Mouse (Mus musculus): ENCODE measurements around the gene Gm11634. TPM values are rescaled to one million over a fixed set of nuclear protein-coding genes. Genes with fewer than 3 reads are reported as not detected.
"Not testable (repeated sequence)": the region's sequence is repeated elsewhere in the genome, so short reads cannot be mapped to it uniquely, and the experiment has no call there.

Gm11634 gene
- polyA plus RNA-seq, 1 experiment from 2014 or later = not detected

- H3K4me1 ChIP-seq (ENCODE audit: control insufficient read depth, insufficient read depth, low read length) = peaks cover 13% of the 10 kb centered on the region
- not testable (repeated sequence) for H3K36me3 ChIP-seq (ENCODE audit: control insufficient read depth, insufficient read depth, low read length); ATAC-seq (ENCODE audit: insufficient read depth, low FRiP score, low TSS enrichment); H3K27ac ChIP-seq (ENCODE audit: low read depth, low read length); H3K27me3 ChIP-seq (ENCODE audit: control insufficient read depth, insufficient read depth, low read length); DNase-seq (ENCODE audit: low spot score); H3K4me3 ChIP-seq (ENCODE audit: low read depth, low read length); H3K4me2 ChIP-seq (ENCODE audit: low read depth); H3K9ac ChIP-seq (ENCODE audit: low read length); H3K9me3 ChIP-seq (ENCODE audit: control insufficient read depth, low read length)
- WGBS = 88% methylated on average over 11 of the region's 11 CpGs
Measured at GRCm38 (mm10) chr11:101620022-101620655, 21.1 kb upstream of the Gm11634 start.

DNA sequence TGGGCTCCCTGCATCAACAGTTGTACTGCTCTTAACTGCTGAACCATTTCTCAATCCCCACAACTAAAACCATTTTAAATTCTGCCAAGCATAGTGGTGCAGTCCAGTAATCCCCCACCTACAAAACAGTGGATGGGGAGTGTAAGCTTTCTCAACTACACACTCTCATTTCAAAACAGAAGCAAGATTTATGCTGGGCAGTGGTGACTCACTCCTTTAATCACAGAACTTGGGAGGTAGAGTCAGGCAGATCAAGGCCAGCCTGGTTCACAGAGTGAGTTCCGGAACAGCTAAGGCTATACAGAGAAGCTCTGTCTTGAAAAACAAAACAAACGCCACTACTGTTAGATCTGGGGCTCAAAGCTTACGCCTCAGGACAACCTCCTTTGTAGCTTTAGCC, 19.5 kb upstream of the Gm11634 start:
- 83% methylated on average over 3 of the region's 3 CpGs for WGBS
- no peak for ATAC-seq (ENCODE audit: insufficient read depth, low FRiP score, low TSS enrichment)
- Histone ChIP-seq H3K4me2 (ENCODE audit: low read depth) (peak overlapping the region; percentile 32; the same call in 1 of the 2 replicates), H3K27me3 (ENCODE audit: control insufficient read depth, insufficient read depth, low read length) (no peaks in the 10 kb centered on the region), H3K4me3 (ENCODE audit: low read depth, low read length) (no peak overlapping the region), H3K9ac (ENCODE audit: low read length) (no peak overlapping the region; the same call in 1 of the 2 replicates), H3K9me3 (ENCODE audit: control insufficient read depth, low read length) (no peaks in the 10 kb centered on the region), H3K27ac (ENCODE audit: low read depth, low read length) (no peak overlapping the region), H3K4me1 (ENCODE audit: control insufficient read depth, insufficient read depth, low read length) (peaks cover 13% of the 10 kb centered on the region), H3K36me3 (ENCODE audit: control insufficient read depth, insufficient read depth, low read length) (no peaks in the 10 kb centered on the region)
- DNase-seq (ENCODE audit: low spot score) = no peak

DNA sequence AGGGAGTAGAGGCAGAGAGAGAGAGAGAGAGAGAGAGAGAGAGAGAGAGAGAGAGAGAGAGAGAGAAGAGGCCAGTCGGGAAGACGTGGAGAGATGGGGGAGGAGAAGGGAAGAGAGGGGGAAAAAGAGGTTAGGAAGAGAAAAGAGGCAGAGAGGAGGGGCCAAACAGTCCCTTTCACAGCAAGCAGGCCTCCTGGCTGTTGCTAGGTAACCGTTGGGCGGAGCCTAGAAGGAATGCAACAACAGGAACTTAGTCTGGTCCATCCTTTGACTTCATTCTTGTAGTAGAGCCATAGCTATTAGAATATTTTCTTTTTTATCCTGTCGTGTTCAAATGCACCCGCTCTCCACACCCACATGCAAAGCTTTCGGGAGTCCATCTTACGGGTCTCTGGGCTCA, 18.8 kb upstream of the Gm11634 start:
- ATAC-seq (ENCODE audit: insufficient read depth, low FRiP score, low TSS enrichment) (no peak; the same call in 1 of the 2 replicates), DNase-seq (ENCODE audit: low spot score) (peak; percentile 85)
- no peaks in the 10 kb centered on the region for H3K36me3 ChIP-seq (ENCODE audit: control insufficient read depth, insufficient read depth, low read length)
- H3K4me1 ChIP-seq (ENCODE audit: control insufficient read depth, insufficient read depth, low read length) = peaks cover 13% of the 10 kb centered on the region
- peak overlapping the region; percentile 27; the same call in 1 of the 2 replicates for H3K27ac ChIP-seq (ENCODE audit: low read depth, low read length)
- 6% methylated on average over 8 of the region's 8 CpGs for WGBS
- no peaks in the 10 kb centered on the region for H3K9me3 ChIP-seq (ENCODE audit: control insufficient read depth, low read length)
- peak overlapping the region; percentile 32 for H3K4me2 ChIP-seq (ENCODE audit: low read depth)
- H3K27me3 ChIP-seq (ENCODE audit: control insufficient read depth, insufficient read depth, low read length) = no peaks in the 10 kb centered on the region
- H3K4me3 ChIP-seq (ENCODE audit: low read depth, low read length) = no peak overlapping the region
- H3K9ac ChIP-seq (ENCODE audit: low read length) = peak overlapping the region; percentile 26; the same call in 1 of the 2 replicates

DNA sequence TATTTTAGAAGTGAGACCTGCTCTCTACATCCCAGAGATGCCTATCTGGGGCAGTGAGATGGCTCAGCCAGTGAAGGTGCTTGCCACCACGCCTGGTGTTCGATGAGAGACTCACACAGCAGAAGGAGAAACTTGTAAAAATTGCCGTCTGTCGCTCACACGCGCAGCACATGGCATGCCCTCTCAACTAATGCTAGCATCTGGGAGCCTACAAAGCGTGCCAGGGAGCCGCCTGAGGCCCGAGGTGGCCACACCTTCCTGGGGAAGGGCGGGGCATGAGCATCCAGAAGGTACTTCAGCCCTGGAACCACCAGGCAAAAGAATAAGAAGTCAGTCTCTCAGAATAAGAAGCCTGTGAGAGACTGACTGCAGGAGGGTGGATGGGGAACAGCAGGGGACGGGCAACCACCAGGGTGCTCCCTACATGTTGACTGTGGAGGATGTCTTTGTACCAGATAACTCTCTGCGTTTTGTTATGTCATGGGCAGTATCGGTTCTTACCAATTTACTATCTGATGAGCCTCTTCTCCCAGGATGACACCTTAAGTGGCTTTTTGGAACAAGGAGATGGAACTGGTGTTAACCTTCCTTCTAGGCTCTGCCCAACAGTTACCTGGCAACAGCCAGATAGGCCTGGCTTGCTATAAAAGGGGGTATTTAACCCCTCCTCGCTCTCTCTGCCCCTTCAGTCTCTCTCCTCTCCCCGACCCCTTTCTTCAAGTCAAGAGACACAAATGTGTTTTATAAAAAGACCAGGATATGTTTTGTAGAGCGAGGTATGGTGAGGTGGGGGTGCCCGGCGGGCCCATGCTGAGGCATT, 18.1 kb upstream of the Gm11634 start:
- Histone ChIP-seq H3K9me3 (ENCODE audit: control insufficient read depth, low read length) (no peaks in the 10 kb centered on the region), H3K4me3 (ENCODE audit: low read depth, low read length) (no peak overlapping the region), H3K36me3 (ENCODE audit: control insufficient read depth, insufficient read depth, low read length) (no peaks in the 10 kb centered on the region), H3K4me1 (ENCODE audit: control insufficient read depth, insufficient read depth, low read length) (peaks cover 13% of the 10 kb centered on the region), H3K27ac (ENCODE audit: low read depth, low read length) (no peak overlapping the region), H3K27me3 (ENCODE audit: control insufficient read depth, insufficient read depth, low read length) (no peaks in the 10 kb centered on the region), H3K9ac (ENCODE audit: low read length) (no peak overlapping the region; the same call in 1 of the 2 replicates), H3K4me2 (ENCODE audit: low read depth) (peak overlapping the region; percentile 32)
- no peak for DNase-seq (ENCODE audit: low spot score)
- ATAC-seq (ENCODE audit: insufficient read depth, low FRiP score, low TSS enrichment) = no peak
- WGBS = 23% methylated on average over 18 of the region's 18 CpGs

DNA sequence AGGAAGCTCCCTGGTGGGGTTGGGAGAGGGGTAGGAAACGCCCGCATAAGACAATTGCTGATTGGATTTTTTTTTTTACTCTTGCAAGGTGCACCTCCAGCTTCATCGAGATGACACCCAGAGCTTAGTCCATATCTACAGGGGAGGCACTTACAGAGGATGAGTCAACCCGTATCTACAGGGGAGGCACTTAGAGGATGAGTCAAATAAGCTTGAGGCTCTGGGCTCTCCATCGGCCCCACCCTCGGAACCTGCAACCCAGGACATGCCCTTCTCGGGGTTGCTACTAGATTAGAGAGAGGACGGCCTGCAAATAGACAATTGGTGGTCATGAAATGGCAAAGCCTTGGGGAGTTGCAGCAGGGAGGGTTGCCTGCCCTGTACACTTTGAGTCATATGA, 17.0 kb upstream of the Gm11634 start:
- Histone ChIP-seq H3K4me2 (ENCODE audit: low read depth) (no peak overlapping the region), H3K4me1 (ENCODE audit: control insufficient read depth, insufficient read depth, low read length) (peaks cover 13% of the 10 kb centered on the region), H3K4me3 (ENCODE audit: low read depth, low read length) (no peak overlapping the region), H3K36me3 (ENCODE audit: control insufficient read depth, insufficient read depth, low read length) (no peaks in the 10 kb centered on the region), H3K9me3 (ENCODE audit: control insufficient read depth, low read length) (no peaks in the 10 kb centered on the region), H3K9ac (ENCODE audit: low read length) (no peak overlapping the region), H3K27ac (ENCODE audit: low read depth, low read length) (no peak overlapping the region), H3K27me3 (ENCODE audit: control insufficient read depth, insufficient read depth, low read length) (no peaks in the 10 kb centered on the region)
- 89% methylated on average over 8 of the region's 8 CpGs for WGBS
- ATAC-seq (ENCODE audit: insufficient read depth, low FRiP score, low TSS enrichment) (no peak), DNase-seq (ENCODE audit: low spot score) (no peak)

GRCm38 (mm10) chr11:101615380-101615779, 16.3 kb upstream of the Gm11634 start:
- 82% methylated on average over 6 of the region's 6 CpGs for WGBS

DNA sequence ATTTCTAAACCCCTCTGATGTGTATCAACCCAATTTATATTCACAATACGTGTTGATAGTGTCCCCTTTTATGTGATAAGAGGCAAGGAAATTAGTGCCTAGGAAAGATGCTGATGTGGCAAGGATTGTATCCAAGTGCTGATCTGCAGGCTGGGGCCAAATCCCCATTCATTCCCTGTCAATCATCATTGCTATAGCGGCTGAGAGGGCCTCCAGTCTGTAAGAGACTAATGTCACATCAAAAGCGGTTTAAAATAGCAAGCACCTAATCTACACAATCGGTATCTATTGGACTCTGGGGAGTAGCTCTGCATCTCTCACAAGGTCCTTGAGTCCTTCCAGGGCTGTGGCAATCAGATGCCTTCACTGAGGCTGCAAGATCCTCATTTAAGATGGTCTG, 15.1 kb upstream of the Gm11634 start:
- H3K9ac ChIP-seq (ENCODE audit: low read length) = no peak overlapping the region
- H3K4me3 ChIP-seq (ENCODE audit: low read depth, low read length) = no peak overlapping the region
- no peaks in the 10 kb centered on the region for H3K36me3 ChIP-seq (ENCODE audit: control insufficient read depth, insufficient read depth, low read length)
- no peaks in the 10 kb centered on the region for H3K9me3 ChIP-seq (ENCODE audit: control insufficient read depth, low read length)
- H3K27me3 ChIP-seq (ENCODE audit: control insufficient read depth, insufficient read depth, low read length) = no peaks in the 10 kb centered on the region
- ATAC-seq (ENCODE audit: insufficient read depth, low FRiP score, low TSS enrichment) (no peak), DNase-seq (ENCODE audit: low spot score) (no peak)
- peaks cover 13% of the 10 kb centered on the region for H3K4me1 ChIP-seq (ENCODE audit: control insufficient read depth, insufficient read depth, low read length)
- no peak overlapping the region for H3K4me2 ChIP-seq (ENCODE audit: low read depth)
- 78% methylated on average over 4 of the region's 4 CpGs for WGBS
- H3K27ac ChIP-seq (ENCODE audit: low read depth, low read length) = no peak overlapping the region

More at GRCm38 (mm10) chr11:101615380-101615779, 16.3 kb upstream of the Gm11634 start:
- Histone ChIP-seq H3K9me3 (ENCODE audit: control insufficient read depth, low read length) (no peaks in the 10 kb centered on the region), H3K36me3 (ENCODE audit: control insufficient read depth, insufficient read depth, low read length) (no peaks in the 10 kb centered on the region), H3K4me3 (ENCODE audit: low read depth, low read length) (no peak overlapping the region), H3K4me2 (ENCODE audit: low read depth) (no peak overlapping the region), H3K27ac (ENCODE audit: low read depth, low read length) (no peak overlapping the region), H3K4me1 (ENCODE audit: control insufficient read depth, insufficient read depth, low read length) (peaks cover 13% of the 10 kb centered on the region), H3K27me3 (ENCODE audit: control insufficient read depth, insufficient read depth, low read length) (no peaks in the 10 kb centered on the region), H3K9ac (ENCODE audit: low read length) (no peak overlapping the region)
- no peak for DNase-seq (ENCODE audit: low spot score)
- no peak for ATAC-seq (ENCODE audit: insufficient read depth, low FRiP score, low TSS enrichment)

DNA sequence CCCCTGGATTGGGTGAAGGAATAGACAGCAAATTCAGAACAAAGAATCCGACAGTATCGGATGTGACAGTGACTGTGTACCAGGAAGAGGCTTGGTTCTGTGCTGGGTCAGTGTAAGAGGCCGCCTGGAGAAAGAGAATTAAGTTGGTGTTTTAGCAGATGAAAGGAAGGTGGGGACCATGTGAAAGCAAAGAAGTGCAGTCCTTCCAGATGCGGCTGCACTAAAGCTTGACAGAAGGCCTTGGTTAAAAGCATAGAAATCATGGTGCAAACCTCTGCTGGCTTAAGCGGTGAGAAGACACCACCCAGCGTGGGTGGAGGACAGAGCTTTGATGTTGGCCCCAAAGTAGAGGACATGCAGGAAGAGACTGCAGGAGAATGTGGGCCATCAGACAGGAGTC, 14.5 kb upstream of the Gm11634 start:
- DNase-seq (ENCODE audit: low spot score) (no peak), ATAC-seq (ENCODE audit: insufficient read depth, low FRiP score, low TSS enrichment) (no peak)
- Histone ChIP-seq H3K36me3 (ENCODE audit: control insufficient read depth, insufficient read depth, low read length) (no peaks in the 10 kb centered on the region), H3K9ac (ENCODE audit: low read length) (no peak overlapping the region), H3K27me3 (ENCODE audit: control insufficient read depth, insufficient read depth, low read length) (no peaks in the 10 kb centered on the region), H3K4me3 (ENCODE audit: low read depth, low read length) (no peak overlapping the region), H3K4me2 (ENCODE audit: low read depth) (no peak overlapping the region), H3K9me3 (ENCODE audit: control insufficient read depth, low read length) (no peaks in the 10 kb centered on the region), H3K27ac (ENCODE audit: low read depth, low read length) (no peak overlapping the region), H3K4me1 (ENCODE audit: control insufficient read depth, insufficient read depth, low read length) (peaks cover 13% of the 10 kb centered on the region)
- WGBS = 76% methylated on average over 6 of the region's 6 CpGs

DNA sequence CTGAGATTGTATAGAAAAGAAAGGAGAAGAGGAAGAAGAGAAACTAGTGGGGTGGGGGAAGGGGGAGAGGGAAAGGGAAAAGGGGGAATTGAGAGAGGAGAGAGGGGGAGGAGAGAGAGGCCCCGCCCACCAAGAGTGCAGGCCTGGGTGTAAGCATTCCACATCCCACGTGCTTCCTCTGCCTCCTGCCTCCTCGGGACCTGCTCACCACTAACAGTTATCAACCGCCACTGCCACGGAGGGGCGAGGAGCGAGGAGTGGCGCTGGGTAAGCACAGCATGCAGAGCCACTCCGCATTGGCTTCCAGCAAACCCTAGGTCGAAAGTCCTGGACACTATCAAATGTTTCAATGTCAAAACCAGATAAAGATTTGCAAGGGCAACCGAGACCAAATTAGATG, 11.4 kb upstream of the Gm11634 start:
- DNase-seq (ENCODE audit: low spot score) (no peak), ATAC-seq (ENCODE audit: insufficient read depth, low FRiP score, low TSS enrichment) (no peak)
- 44% methylated on average over 11 of the region's 11 CpGs for WGBS
- Histone ChIP-seq H3K9me3 (ENCODE audit: control insufficient read depth, low read length) (no peaks in the 10 kb centered on the region), H3K27me3 (ENCODE audit: control insufficient read depth, insufficient read depth, low read length) (no peaks in the 10 kb centered on the region), H3K4me2 (ENCODE audit: low read depth) (no peak overlapping the region), H3K4me3 (ENCODE audit: low read depth, low read length) (no peak overlapping the region), H3K9ac (ENCODE audit: low read length) (no peak overlapping the region), H3K36me3 (ENCODE audit: control insufficient read depth, insufficient read depth, low read length) (no peaks in the 10 kb centered on the region), H3K4me1 (ENCODE audit: control insufficient read depth, insufficient read depth, low read length) (no peaks in the 10 kb centered on the region), H3K27ac (ENCODE audit: low read depth, low read length) (no peak overlapping the region)

All from neural tube, embryonic 11.5 days (tissue).